Mouse (Mus musculus): Measurements from ENCODE around the gene Ms4a6d.
"Not testable (repeated sequence)": the region's sequence is repeated elsewhere in the genome, so short reads cannot be mapped to it uniquely, and the experiment has no call there.

Ms4a6d gene

GRCm38 (mm10) chr19:11589891-11590449 lies 14.7 kb downstream of the Ms4a6d start:
- in situ Hi-C loops (cut with MboI; ENCODE audit: low pct_unique_long_range_greater_than_20kb in 1 of 2, low sequenced_read_pairs in 2 of 2, unreplicated experiment in 1 of 2), result no loop called here

- in situ Hi-C loops (cut with MboI; ENCODE audit: low pct_unique_long_range_greater_than_20kb in 1 of 2, low sequenced_read_pairs in 2 of 2, unreplicated experiment in 1 of 2), result no loop called here
These were observed 15.4 kb downstream of the Ms4a6d start for GRCm38 (mm10) chr19:11589205-11589604.

GRCm38 (mm10) chr19:11574965-11575364 lies 29.7 kb downstream of the Ms4a6d start:
- in situ Hi-C loops (cut with MboI; ENCODE audit: low pct_unique_long_range_greater_than_20kb in 1 of 2, low sequenced_read_pairs in 2 of 2, unreplicated experiment in 1 of 2), result no loop called here

- in situ Hi-C loops (cut with MboI; ENCODE audit: low pct_unique_long_range_greater_than_20kb in 1 of 2, low sequenced_read_pairs in 2 of 2, unreplicated experiment in 1 of 2), result not testable (repeated sequence)
These were observed 45.1 kb downstream of the Ms4a6d start for GRCm38 (mm10) chr19:11559560-11559959.

- in situ Hi-C loops (cut with MboI; ENCODE audit: low pct_unique_long_range_greater_than_20kb in 1 of 2, low sequenced_read_pairs in 2 of 2, unreplicated experiment in 1 of 2), result no loop called here
These were observed 49.9 kb downstream of the Ms4a6d start for GRCm38 (mm10) chr19:11554726-11555125.

GRCm38 (mm10) chr19:11547911-11548310 lies 56.7 kb downstream of the Ms4a6d start:
- in situ Hi-C loops (cut with MboI; ENCODE audit: low pct_unique_long_range_greater_than_20kb in 1 of 2, low sequenced_read_pairs in 2 of 2, unreplicated experiment in 1 of 2), result no loop called here

GRCm38 (mm10) chr19:11544383-11544782 lies 60.3 kb downstream of the Ms4a6d start:
- in situ Hi-C loops (cut with MboI; ENCODE audit: low pct_unique_long_range_greater_than_20kb in 1 of 2, low sequenced_read_pairs in 2 of 2, unreplicated experiment in 1 of 2), result not testable (repeated sequence)

- in situ Hi-C loops (cut with MboI; ENCODE audit: low pct_unique_long_range_greater_than_20kb in 1 of 2, low sequenced_read_pairs in 2 of 2, unreplicated experiment in 1 of 2), result not testable (repeated sequence)
These were observed 64.4 kb downstream of the Ms4a6d start for GRCm38 (mm10) chr19:11540166-11540821.

- in situ Hi-C loops (cut with MboI; ENCODE audit: low pct_unique_long_range_greater_than_20kb in 1 of 2, low sequenced_read_pairs in 2 of 2, unreplicated experiment in 1 of 2), result no loop called here
These were observed 67.3 kb downstream of the Ms4a6d start for GRCm38 (mm10) chr19:11537336-11537735.

Data from mouse embryonic stem cell (cell line).